Mouse (Mus musculus) ovary, postnatal 14 days (tissue): ENCODE measurements around the gene Ccdc61.

Source experiments
- DNase-seq: peaks from one replicate; pipeline ENCODE4 v3.0.0; 2022; ENCODE audit warnings: low spot score

Ccdc61 gene

DNA sequence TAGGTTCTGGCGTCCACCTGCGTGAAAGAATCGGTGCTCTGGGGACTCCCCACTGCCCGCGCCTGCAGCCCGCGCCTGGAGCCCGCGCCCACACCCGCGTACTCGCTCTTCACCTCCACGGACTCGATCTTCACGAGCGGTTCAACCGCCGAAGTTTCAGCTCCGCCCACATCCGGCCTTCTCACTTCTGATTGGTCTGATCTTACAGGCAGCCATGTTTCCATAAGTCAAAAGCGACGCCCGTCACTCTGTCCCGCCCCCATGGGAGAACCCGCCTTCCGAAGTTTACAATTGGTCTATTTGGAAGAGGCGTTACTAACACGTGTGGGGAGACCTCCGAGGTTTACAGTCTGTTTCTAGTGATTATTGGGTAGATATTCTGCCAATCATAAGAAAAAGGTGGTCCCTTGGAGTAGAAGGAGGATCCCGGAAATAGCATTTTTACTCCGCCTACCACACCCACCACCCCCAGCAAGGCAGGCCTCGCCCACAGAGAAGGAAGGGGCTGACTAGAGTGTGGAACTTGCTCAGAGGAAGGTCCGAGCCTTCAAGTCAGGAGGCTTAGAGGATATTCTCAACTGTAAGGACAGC is at the start of gene Ccdc61:
Gene Ccdc61, minus strand, starts transcription at position 175 of the 591 bp plus-strand sequence.
- peak; percentile 97 for DNase-seq

DNA sequence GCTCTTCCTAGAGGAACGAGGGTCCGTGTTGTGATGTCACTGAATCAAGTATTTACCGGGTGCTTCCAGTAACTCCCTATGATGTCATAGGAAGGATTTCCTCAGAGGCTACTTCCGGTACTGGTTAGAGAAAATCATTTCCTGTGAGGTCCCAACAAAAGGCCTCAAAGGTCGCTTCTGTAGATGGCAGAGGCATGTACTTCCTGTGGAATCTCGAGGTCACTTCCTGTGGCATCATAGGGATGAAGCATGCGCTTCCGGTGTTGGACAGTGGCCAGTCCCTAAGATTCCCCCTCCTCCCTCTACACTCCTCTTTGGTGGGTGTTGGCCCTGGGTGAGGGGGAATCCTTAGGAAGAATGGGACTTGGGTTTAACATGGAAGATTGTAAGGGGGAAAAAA is 49.2 kb upstream of the Ccdc61 start:
- no peak for DNase-seq

DNA sequence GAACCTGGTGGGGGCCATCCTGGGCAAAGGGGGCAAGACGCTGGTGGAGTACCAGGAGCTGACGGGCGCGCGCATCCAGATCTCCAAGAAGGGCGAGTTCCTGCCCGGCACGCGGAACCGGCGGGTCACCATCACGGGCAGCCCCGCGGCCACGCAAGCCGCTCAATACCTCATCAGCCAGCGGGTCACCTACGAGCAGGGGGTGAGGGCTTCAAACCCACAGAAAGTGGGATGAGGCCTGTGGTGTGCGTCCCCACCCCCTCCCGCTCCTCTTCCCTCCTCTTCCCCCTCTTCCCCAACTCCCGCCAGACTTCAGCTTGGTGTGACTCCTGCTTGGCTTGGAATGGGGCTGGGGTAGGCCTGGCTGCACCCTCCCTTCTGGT is 48.2 kb upstream of the Ccdc61 start:
- no peak for DNase-seq

DNA sequence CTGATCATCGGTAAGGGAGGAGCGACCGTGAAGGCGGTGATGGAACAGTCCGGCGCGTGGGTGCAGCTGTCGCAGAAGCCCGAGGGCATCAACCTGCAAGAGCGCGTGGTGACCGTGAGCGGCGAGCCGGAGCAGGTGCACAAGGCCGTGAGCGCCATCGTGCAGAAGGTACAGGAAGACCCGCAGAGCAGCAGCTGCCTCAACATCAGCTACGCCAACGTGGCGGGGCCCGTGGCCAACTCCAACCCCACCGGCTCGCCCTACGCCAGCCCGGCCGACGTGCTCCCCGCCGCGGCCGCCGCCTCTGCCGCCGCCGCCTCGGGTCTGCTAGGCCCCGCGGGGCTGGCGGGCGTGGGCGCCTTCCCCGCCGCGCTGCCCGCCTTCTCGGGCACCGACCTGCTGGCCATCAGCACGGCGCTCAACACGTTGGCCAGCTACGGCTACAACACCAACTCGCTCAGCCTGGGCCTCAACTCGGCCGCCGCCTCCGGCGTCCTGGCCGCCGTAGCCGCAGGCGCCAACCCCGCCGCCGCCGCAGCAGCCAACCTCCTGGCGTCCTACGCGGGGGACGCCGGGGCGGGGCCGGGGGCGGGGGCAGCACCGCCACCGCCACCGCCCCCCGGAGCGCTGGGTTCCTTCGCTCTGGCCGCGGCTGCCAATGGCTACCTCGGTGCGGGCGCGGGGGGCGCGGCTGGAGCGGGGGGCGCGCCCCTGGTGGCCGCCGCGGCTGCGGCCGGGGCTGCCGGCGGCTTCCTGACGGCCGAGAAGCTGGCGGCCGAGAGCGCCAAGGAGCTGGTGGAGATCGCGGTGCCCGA is 47.6 kb upstream of the Ccdc61 start:
- peak; percentile 44 for DNase-seq

DNA sequence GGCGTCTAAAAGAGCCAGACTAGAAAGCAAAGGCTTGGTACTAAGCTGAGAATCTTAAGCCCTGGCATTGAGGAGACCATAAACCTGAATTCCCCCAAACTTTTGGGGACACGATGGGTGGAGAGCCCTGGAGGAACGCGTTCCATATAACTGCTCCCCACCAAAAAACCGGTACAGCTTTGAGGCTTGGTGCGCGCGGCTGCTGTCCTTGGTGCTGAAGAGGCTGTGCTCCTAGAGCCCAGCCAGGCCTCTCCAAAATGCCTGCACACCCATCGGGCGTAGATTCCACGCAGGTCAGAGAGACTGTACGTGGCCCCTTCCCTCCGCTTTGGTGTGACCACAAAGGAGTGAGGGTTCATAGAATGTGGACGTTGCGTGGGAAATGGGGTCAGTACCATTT is 41.2 kb upstream of the Ccdc61 start:
- peak; percentile 55 for DNase-seq

DNA sequence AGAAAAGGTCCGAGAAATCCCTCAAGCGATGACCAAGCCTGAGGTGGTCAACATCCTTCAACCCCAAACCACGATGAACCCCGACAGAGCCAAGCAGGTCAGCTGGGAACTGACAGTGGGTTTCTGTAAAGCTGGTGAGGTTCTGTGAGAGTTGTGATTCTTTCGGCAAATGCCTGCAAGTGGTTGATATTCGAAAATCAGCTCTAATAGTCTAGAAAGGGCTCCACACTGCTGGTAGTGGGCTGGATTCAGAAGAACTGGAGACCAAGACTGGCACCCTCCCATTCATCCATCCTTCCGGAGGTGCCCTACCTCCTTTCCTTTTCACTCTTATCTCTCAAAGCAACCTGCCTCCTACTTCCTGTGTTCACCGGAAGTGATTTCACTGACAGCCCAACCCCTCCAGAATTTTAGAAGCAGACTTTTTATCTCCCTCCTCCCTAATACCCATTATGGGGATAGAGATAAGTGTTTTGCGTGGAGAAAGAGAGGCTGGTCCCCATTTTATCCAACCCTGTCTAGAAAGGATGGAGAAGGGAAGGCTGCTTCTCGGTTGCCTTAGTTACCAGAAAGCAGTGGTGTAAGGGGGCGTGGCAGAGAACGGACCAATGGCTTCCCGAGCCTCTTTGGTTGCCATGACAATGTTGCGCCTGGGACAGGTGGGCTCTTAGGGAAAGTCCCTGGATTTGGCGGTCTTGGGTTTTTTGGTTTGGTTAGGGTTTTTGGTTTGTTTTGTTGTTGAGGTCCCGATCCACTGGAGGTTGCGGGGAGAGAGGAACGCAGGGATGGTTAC is 40.5 kb upstream of the Ccdc61 start:
- DNase-seq, result no peak

DNA sequence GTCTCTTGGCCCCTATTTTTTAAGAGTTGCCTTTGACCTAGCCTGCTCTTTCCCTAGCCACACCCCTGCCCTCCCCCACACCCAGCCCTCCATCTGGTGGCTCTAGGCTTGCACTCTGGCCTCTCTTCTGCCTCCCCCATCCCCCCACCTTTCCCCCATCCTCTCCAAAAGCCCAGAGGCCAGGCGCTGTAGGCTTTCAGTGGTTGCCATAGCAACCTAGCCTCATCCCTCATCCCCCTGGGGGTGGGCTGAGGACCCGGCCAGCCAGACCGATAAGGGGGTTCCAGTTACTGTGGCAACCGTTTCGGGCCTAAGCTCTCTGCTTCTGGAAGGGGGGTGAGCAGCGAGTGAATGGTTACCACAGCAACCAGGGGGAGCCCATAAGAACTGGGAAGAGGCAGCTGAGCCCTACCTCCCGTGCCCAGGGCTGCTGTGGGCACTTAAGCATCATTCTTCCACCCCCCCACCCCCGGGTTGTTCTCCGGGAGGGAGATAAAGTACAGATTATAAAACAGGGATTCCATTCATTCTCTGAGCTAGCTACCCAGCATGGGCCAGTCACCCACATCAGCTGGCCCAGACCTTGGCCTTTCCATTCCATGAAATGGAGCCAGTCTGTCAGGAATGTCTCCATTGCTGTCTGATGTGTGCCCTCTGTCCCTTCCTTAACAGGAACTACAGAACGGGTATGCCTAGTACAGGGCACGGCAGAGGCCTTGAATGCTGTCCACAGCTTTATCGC is 39.7 kb upstream of the Ccdc61 start:
- no peak for DNase-seq

DNA sequence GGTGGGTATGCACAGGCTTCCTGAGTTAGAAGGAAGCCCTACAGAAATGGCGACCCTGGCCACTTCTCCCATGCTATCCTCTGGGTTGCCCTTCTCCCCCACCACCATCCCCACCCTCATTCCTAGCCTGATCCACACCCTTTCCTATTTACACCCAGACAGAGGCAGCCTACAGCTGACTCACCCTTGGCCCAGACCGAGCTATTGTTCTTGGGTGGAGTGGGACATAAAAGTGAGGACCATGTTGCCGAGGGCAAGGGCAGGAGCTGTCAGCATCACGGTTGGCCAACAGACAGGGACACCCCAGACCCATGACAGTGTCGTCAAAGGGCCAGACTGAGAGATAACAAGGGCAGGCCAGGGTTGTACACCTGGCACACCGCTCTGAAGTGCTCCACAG is 37.9 kb upstream of the Ccdc61 start:
- no peak for DNase-seq

DNA sequence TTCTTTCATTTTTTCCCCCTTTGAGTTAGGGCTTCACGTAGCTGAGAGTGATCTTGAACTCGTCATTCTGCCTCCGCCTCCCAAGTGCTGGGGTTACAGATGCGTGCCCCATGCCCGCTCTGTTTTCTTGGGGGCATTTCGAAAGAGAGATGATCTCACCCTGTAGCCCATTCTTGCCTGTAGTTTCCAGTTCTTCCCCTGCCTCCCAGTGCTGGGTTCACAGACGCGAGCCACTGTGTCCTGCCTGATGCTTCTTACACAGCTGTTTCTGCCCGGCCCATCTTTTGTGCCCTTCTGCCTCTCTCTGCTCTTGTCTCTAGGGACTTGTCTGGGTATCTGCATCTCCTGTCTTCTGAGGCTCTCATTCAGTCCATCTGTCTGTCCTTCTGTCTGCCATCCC is 32.6 kb upstream of the Ccdc61 start:
- DNase-seq, result no peak

DNA sequence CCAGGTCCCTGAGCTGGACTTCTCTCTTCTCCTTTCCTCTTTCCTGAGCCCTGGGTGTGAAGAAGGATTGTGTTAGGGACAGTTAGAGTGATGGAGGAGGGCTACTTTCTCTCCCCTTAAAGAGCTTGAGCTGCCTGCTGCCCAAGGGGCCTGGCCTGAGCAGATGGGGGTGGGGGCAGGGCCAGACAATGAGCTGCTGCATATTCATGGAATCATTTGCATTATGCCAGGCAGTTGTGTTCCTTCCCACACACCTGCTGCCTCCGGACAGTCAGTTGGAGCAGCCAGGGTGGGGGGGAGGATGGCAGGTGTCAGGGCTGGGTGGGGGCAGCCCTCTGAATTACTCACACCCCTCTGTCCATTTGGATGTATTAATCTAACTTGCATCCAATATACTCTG is 32.2 kb upstream of the Ccdc61 start:
- DNase-seq, result no peak

DNA sequence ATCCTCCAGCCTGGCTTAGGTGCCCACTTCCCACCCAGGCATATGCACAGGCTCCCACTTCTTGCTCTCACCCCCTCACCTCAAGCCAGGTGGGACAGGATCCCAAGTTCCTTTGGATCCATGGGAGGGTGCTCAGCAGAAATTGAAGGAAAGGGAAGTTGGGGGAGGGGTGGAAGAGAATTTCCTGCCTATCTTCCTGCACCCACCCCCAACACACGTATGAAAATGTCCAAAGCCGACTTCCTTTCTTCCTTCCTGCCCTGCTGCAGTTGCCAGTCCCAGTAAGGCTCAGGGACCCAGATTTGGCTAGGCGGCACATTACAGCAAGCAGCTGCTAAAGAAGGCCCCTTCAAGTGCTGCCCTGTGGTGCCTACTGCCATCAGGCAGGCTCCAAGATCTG is 17.5 kb upstream of the Ccdc61 start:
- no peak for DNase-seq

DNA sequence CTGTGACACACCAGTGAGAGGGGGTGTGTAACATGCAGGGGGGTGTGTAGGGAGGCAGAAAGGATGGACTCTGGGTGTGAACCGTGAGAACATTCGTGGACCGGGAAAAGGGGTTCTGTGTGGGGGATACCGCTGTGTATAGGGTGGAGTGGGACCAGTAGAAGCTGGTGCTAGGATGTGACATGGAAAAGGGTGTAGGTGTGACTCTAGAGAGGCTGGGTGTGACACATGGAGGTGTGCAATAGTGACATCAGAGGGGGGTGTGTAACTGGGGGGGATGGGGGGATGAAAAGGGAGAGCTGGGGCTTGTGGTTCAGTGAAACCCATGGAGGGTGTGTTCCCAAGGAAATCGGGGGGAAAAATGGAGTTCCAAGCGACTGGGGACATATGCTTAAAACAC is 16.7 kb upstream of the Ccdc61 start:
- no peak for DNase-seq

DNA sequence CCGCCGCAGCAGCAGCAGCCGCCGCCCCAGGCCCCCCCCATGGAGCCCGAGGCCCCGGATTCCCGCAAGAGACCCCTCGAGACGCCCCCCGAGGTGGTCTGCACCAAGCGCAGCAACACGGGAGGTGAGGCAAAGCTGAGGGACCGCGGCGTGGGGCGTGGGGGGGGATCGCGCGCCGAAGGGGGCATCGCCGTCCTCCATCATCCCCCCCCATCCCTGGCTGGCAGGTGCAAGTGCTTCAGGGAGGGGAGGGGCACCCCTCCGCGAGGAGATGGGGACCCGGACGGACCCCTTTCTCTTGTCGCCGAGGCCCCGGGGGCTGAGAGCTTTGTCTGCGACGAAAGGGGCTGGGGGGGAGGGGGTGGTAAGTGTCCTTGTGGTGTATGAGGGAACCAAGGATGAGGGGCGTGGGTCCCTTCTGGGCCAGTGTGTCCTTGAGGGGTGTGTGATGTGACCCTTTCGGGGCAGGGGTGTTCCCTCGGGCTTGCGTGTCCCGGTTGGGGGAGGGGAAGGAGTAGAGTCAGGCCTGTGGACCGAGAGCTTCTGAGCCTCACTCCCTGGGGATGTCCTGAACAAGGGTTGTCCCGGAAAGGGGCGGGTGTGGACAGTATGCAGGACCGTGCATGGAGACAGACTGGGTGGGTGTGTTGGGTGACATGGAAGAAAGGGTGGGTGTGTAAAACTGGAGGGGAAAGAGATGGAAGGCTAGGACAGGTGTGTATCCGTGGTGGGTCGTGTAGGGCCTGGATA is 16.0 kb upstream of the Ccdc61 start:
- DNase-seq, result no peak

DNA sequence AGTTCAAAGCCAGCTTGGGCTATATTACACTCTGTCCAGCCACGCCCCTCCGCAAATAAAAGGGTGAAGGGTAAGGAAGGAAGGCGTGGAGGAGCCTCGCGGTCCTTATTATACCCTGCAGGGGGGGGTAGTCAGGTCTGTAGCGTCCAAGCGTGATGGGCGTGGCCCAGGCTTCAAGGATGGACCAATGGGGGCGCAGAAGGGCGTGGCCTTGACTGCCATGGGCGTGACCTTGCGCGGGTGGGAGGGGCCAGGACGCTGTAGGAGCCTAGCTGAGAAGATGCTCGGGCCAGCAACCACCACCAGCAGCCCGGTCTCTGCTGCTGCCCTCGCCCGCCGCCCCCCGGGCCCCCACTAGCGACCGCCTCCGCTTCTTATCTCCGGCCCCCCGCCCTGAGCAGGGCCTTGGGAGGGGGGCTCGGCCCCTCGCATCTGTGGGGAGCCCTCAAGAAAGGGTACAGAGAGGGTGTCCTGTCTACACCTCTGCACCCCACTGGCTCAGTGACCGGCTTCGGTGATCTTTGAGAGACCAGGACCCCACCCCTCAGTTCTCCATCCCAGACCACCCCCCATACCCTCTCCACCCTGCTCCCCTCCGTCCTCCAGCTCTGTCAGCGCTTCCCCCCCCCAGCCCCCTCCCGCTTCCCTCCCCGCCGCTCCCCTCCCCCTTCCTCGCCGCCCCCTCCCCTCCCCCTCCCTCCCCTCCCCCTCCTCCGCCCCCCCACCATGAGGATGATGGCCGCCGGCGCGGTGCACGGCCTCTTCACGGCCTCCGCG is 15.1 kb upstream of the Ccdc61 start, which contains the start of gene Nova2:
Gene Nova2, plus strand, starts transcription at position 727 of the 777 bp plus-strand sequence.
- DNase-seq, result peak; percentile 57

DNA sequence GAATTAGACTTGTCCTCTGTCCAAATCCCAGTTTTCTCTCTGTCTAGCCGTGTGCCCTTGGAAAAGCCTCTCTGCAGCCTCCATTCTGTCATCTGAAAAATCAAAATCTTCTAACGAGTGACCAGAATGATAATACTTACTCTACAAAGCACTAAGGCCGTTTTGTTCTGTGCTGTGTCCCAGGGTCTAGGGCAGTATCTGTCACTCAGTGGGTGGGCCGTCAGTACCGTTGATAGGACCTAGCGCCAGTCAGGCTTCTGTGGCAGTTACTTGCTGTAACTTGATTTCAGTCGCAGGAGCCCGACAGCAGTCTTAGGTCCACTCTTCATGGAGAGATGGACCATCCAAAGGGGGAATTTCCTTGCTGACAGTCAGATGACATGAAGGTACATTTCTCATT is 14.1 kb upstream of the Ccdc61 start:
- no peak for DNase-seq

DNA sequence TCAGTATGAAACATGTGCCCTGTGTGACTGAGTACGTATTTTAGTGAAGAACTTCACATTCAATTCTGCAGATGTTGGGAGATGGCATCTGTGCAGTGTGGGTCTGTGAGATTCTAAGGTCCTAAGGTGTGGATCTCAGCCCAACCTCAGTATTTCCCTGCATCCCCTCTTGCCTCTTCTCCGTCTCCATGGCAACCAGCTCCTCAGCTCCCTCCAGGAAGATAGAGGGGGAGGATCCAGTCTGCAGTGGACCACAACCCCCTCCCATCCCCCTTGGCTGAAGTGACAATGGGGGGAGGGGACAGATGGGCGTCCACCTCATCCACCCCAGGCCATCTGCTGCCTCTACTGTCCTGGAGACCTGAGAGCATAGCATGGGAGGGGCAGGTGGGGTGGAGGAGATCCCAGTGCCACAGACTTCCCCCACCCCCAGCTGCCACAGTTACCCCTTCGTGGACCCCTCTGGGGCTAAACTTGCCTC is 13.5 kb upstream of the Ccdc61 start:
- no peak for DNase-seq

DNA sequence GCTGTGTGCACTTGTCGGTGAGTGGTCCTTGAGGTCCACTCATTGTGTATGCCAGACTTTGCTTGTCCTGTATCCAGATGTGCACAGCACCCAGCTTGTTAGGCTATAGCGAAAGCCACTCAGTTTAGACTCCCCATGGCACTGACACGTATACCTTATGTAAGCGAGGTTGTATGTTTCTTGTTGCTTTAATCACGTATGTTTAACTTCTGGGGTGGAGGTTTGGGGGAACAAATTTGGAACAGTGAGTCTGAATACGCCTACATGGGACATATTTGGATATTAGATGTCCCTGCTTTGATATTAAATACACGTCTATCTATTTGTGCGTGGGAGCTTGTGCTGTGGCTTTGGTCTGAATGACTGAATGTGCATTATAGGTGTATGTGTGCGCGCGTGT is 13.1 kb upstream of the Ccdc61 start:
- no peak for DNase-seq

DNA sequence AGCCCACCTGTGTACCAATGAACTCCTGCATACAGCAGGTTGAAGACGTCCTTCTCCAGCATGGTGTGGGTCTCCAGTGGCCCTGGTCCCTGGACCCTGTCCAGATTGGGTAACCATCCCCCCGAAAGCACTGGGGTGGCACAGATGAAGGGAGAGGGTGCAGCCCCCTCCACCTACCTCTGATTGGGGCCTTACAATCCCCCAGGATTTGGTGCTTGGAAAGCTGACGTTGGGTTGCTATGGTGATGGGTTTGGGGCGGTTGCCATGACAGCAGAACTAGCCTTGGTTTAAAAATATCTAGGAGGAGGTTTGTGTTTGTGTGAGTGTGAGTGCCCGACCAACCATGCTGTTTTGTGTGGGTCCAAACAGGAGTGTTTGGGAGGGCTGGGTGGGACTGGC is 12.6 kb upstream of the Ccdc61 start:
- no peak for DNase-seq

DNA sequence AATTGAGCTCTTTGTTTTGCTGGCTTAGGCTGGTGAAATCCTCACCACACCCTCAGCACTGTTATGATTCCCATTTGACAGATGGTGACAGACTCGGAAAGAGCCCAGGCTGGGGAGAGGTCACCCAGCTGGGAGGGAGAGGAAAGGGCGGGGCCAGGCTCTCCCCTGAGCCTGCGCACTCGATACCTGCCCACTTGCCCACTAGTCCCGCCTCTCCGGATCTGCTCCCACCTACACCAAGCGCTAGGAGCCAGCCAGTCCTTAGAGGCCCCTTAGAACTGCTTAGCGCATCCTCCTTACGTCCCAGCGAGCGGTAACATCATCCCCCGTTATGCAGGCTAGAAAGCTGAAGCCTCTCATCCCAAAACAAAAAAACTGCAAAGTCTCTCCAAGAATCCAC is 10.9 kb upstream of the Ccdc61 start:
- DNase-seq, result no peak

DNA sequence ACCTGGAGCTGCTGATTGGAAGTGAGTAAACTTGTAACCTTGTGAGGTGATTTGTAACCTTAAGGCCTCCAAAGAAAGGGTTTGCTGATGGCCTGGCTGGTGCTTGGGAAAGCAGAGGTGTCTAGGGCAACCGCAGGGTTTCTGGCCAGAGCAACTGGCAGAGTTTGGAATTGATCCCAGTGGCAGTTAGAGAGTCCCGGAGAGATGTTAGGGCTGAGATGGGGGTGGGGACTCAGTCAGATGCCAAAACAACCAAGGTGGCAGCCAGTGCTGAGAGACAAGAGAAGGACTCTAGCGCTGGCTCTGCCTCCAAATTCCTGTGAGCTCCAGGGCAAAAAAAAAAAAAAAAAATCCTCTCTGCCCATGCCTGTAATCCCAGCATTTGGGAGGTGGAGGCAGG is 7.7 kb upstream of the Ccdc61 start:
- DNase-seq, result no peak

DNA sequence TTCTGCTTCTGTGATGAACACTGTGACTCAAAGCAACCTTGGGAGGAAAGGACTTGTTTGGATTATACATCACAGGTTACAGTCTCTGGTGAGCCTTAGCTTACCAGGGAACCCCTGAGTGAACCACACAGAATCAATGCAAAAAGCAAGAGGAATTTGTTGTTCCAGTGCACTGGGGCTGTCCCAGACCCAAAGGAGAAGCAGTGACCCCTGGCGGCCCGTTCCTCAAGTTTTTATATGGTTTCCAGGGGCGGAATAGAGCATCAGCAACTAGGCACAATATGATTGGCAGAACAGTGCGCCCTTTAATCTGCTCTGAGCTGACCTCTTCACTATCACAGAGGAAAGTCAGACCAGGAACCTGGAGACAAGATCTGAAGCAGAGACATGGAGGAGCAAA is 6.0 kb upstream of the Ccdc61 start:
- DNase-seq, result no peak
